Mouse (Mus musculus): Measurements from ENCODE around the gene Nr2f2. TPM values are rescaled to one million over a fixed set of nuclear protein-coding genes. Genes with fewer than 3 reads are reported as not detected.

Gene Nr2f2
- polyA plus RNA-seq, 1 experiment from 2014 or later = 32.5 TPM

- WGBS = 9% methylated on average over 5 of the region's 5 CpGs
- Histone ChIP-seq H3K4me2 (ENCODE audit: low read length) (no peak overlapping the region), H3K27me3 (ENCODE audit: control insufficient read depth, insufficient read depth, low read length) (peaks cover 92% of the 10 kb centered on the region), H3K27ac (replicated peaks in 1 of 2; ENCODE audit: control insufficient read depth in 1 of 2, insufficient read depth in 1 of 2, low read depth in 2 of 2, low read length in 2 of 2) (no peak overlapping the region), H3K36me3 (ENCODE audit: control insufficient read depth, insufficient read depth, low read length) (no peaks in the 10 kb centered on the region), H3K9me3 (ENCODE audit: control insufficient read depth, low read length) (no peaks in the 10 kb centered on the region), H3K4me1 (ENCODE audit: control insufficient read depth in 2 of 2, insufficient read depth in 2 of 2, low read length in 2 of 2) (no peaks in the 10 kb centered on the region), H3K4me3 (ENCODE audit: control insufficient read depth in 1 of 2, insufficient read depth in 1 of 2, low read depth in 1 of 2, low read length in 2 of 2) (no peak overlapping the region), H3K9ac (ENCODE audit: low read length) (no peak overlapping the region)
- no peak for ATAC-seq (ENCODE audit: insufficient number of reproducible peaks, insufficient read depth, low FRiP score, low read depth)
Observed at GRCm38 (mm10) chr7:70324541-70324940, 42.0 kb downstream of the Nr2f2 start.

- H3K9me3 ChIP-seq (ENCODE audit: control insufficient read depth, low read length) = no peaks in the 10 kb centered on the region
- no peak overlapping the region for H3K27ac ChIP-seq (replicated peaks in 1 of 2; ENCODE audit: control insufficient read depth in 1 of 2, insufficient read depth in 1 of 2, low read depth in 2 of 2, low read length in 2 of 2)
- no peak overlapping the region for H3K4me2 ChIP-seq (ENCODE audit: low read length)
- H3K27me3 ChIP-seq (ENCODE audit: control insufficient read depth, insufficient read depth, low read length) = peaks cover 89% of the 10 kb centered on the region
- WGBS = 10% methylated on average over 9 of the region's 9 CpGs
- no peak overlapping the region for H3K4me3 ChIP-seq (ENCODE audit: control insufficient read depth in 1 of 2, insufficient read depth in 1 of 2, low read depth in 1 of 2, low read length in 2 of 2)
- no peak overlapping the region for H3K9ac ChIP-seq (ENCODE audit: low read length)
- H3K4me1 ChIP-seq (ENCODE audit: control insufficient read depth in 2 of 2, insufficient read depth in 2 of 2, low read length in 2 of 2) = no peaks in the 10 kb centered on the region
- no peak for ATAC-seq (ENCODE audit: insufficient number of reproducible peaks, insufficient read depth, low FRiP score, low read depth)
- H3K36me3 ChIP-seq (ENCODE audit: control insufficient read depth, insufficient read depth, low read length) = no peaks in the 10 kb centered on the region
Observed at GRCm38 (mm10) chr7:70324041-70324440, 42.5 kb downstream of the Nr2f2 start.

- H3K9me3 ChIP-seq (ENCODE audit: control insufficient read depth, low read length) = no peaks in the 10 kb centered on the region
- 36% methylated on average over 7 of the region's 7 CpGs for WGBS
- ATAC-seq (ENCODE audit: insufficient number of reproducible peaks, insufficient read depth, low FRiP score, low read depth) = no peak
Observed at GRCm38 (mm10) chr7:70305716-70306115, 60.8 kb downstream of the Nr2f2 start.

GRCm38 (mm10) chr7:70304426-70304825 is 62.1 kb downstream of the Nr2f2 start:
- H3K4me3 ChIP-seq (ENCODE audit: control insufficient read depth in 1 of 2, insufficient read depth in 1 of 2, low read depth in 1 of 2, low read length in 2 of 2) = no peak overlapping the region
- no peak for ATAC-seq (ENCODE audit: insufficient number of reproducible peaks, insufficient read depth, low FRiP score, low read depth)
- no peaks in the 10 kb centered on the region for H3K36me3 ChIP-seq (ENCODE audit: control insufficient read depth, insufficient read depth, low read length)
- no peak overlapping the region for H3K4me2 ChIP-seq (ENCODE audit: low read length)
- H3K4me1 ChIP-seq (ENCODE audit: control insufficient read depth in 2 of 2, insufficient read depth in 2 of 2, low read length in 2 of 2) = no peaks in the 10 kb centered on the region
- H3K27ac ChIP-seq (replicated peaks in 1 of 2; ENCODE audit: control insufficient read depth in 1 of 2, insufficient read depth in 1 of 2, low read depth in 2 of 2, low read length in 2 of 2) = no peak overlapping the region
- no peaks in the 10 kb centered on the region for H3K27me3 ChIP-seq (ENCODE audit: control insufficient read depth, insufficient read depth, low read length)
- no peaks in the 10 kb centered on the region for H3K9me3 ChIP-seq (ENCODE audit: control insufficient read depth, low read length)
- H3K9ac ChIP-seq (ENCODE audit: low read length) = no peak overlapping the region

More at GRCm38 (mm10) chr7:70305716-70306115, 60.8 kb downstream of the Nr2f2 start:
- no peaks in the 10 kb centered on the region for H3K27me3 ChIP-seq (ENCODE audit: control insufficient read depth, insufficient read depth, low read length)
- H3K4me3 ChIP-seq (ENCODE audit: control insufficient read depth in 1 of 2, insufficient read depth in 1 of 2, low read depth in 1 of 2, low read length in 2 of 2) = no peak overlapping the region
- H3K4me1 ChIP-seq (ENCODE audit: control insufficient read depth in 2 of 2, insufficient read depth in 2 of 2, low read length in 2 of 2) = no peaks in the 10 kb centered on the region
- no peak overlapping the region for H3K4me2 ChIP-seq (ENCODE audit: low read length)
- H3K36me3 ChIP-seq (ENCODE audit: control insufficient read depth, insufficient read depth, low read length) = no peaks in the 10 kb centered on the region
- H3K9ac ChIP-seq (ENCODE audit: low read length) = no peak overlapping the region
- no peak overlapping the region for H3K27ac ChIP-seq (replicated peaks in 1 of 2; ENCODE audit: control insufficient read depth in 1 of 2, insufficient read depth in 1 of 2, low read depth in 2 of 2, low read length in 2 of 2)
